Mouse (Mus musculus) limb, embryonic 15.5 days (tissue): ENCODE results near the gene Rpl15. TPM values are rescaled to one million over a fixed set of nuclear protein-coding genes. Genes with fewer than 3 reads are reported as not detected.
"Not testable (repeated sequence)": the region's sequence is repeated elsewhere in the genome, so short reads cannot be mapped to it uniquely, and the experiment has no call there.

Source experiments
- ATAC-seq: fragments of 200-750 bp; cut with Nextera tagmentation; 2 replicates; pipeline ENCODE4 v1.8.0; 2017; ENCODE audit warnings: low read depth, moderate TSS enrichment; ENCODE audit not compliant: insufficient number of reproducible peaks, low FRiP score, low TSS enrichment
- H3K27ac ChIP-seq: fragments of 300-500 bp; sonication (generic); 2 replicates; pipeline ENCODE4 v1.5.1; 2015; ENCODE audit warnings: moderate library complexity, mild to moderate bottlenecking, inconsistent platforms
- H3K27me3 ChIP-seq: fragments of 300-500 bp; sonication (generic); 2 replicates; pipeline ENCODE4 v1.6.1; 2015; ENCODE audit warnings: inconsistent platforms
- H3K36me3 ChIP-seq: fragments of 300-500 bp; sonication (generic); 2 replicates; pipeline ENCODE4 v1.6.1; 2015; ENCODE audit warnings: inconsistent platforms
- H3K4me1 ChIP-seq: fragments of 300-500 bp; sonication (generic); 2 replicates; pipeline ENCODE4 v1.6.1; 2015; ENCODE audit warnings: inconsistent platforms
- H3K4me2 ChIP-seq: fragments of 300-500 bp; sonication (generic); 2 replicates; pipeline ENCODE4 v1.6.1; 2015; ENCODE audit warnings: mild to moderate bottlenecking, inconsistent platforms
- H3K4me3 ChIP-seq: fragments of 300-500 bp; sonication (generic); 2 replicates; pipeline ENCODE4 v1.5.1; 2015; ENCODE audit warnings: mild to moderate bottlenecking, inconsistent platforms
- H3K9ac ChIP-seq: fragments of 300-500 bp; sonication (generic); 2 replicates; pipeline ENCODE4 v1.6.1; 2015; ENCODE audit warnings: inconsistent platforms
- H3K9me3 ChIP-seq: fragments of 300-500 bp; sonication (generic); 2 replicates; pipeline ENCODE4 v1.6.1; 2016; ENCODE audit warnings: inconsistent platforms
- WGBS: fragments of 180-500 bp; shearing (Covaris S2); methylation state at CpG from one replicate; pipeline ENCODE4 v1.1.7; 2015; 5-methylcytosine and 5-hydroxymethylcytosine counted together
- polyA plus RNA-seq: library from polyadenylated mRNA; unstranded; fragments of >200 nt; fragmentation: Nextera tagmentation; extraction: Ambion mirVana; gene quantifications from 2 replicates; pipeline ENCODE4 v1.2.1, GENCODE M21; 2015

The Rpl15 gene
- polyA plus RNA-seq, 1 experiment from 2014 or later = 405 TPM

DNA sequence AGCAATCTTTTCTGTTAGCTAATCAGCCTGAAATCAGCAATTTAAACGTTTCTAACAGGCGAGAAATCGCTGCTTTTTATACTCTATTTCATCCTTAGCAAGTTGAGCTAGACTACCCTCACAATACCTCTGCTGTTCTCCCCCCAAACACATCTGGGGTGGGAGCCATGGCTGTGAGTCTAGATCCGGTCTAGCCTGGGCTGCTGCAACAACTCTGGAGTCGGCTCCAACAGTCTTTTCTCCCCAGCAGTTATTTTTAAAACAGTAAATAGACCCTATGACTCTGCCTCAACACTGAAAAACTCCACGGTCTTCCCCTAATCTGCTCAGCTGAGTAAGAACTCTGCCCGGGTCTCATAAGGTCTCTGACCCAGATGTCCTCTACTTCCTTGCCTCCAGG is 31.1 kb downstream of the Rpl15 start:
- Histone ChIP-seq H3K27me3 (no peaks in the 10 kb centered on the region), H3K4me1 (0 out of 2 replicates have a peak, but pooled peaks cover 6% of the 10 kb centered on the region), H3K9ac (no peak overlapping the region), H3K4me3 (no peak overlapping the region), H3K27ac (no peak overlapping the region), H3K9me3 (no peaks in the 10 kb centered on the region), H3K36me3 (no peaks in the 10 kb centered on the region), H3K4me2 (no peak overlapping the region)
- ATAC-seq = no peak
- 67% methylated on average over 7 of the region's 7 CpGs for WGBS

DNA sequence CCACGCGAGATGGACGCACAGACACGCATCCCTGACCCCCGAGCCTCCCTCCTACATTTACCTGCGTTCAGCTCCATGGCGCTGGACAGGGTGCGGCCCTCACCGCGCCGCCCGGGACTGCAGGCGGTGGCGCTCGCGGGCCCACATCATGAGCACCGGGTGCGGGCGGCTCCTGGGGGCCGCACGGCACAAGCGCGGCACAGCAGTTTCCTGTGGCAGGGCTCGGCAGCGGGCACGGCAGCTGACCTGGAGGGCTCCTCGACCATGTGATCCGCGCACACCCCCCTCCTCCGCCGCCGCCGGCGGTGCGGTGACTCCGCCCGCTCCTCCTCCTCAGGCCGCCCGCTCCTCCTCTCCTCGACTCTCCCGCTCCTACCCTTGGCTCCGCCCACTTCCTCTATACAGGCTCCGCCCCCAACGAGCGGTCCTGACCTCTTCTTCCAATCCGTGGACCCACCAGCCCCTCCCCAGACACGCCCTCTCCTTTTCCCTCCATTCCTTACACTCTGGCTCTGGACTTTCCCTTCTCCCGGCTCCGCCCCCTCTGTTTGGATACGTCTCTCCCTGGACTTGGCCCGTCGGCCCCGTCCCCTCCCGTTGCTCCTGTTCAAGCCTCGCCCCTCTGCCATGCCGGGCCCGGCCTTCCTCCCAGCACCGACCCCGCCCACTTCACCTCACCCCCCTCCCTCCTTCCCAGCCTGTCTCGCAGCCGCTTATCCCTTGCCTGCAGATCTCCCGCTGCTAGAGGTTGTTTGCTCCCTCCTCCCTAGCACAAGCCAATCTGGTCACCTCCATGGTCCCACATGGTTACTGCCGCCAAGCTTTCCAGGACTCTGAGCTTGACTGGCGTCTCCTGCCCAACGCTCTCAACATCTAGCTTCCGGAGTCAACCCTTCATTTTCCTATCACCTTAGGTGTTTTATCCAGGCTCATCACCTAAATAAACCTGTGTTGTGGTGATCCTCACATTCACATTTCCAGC is 32.1 kb downstream of the Rpl15 start, which contains the start of gene Nr1d2:
Gene Nr1d2 (minus strand): TSS at position 378 of the 982 bp plus-strand sequence.
- peak within 1 kb of the TSS; percentile 86 for H3K27ac ChIP-seq
- ATAC-seq = peak; percentile 92
- peak within 1 kb of the TSS; percentile 54 for H3K9ac ChIP-seq
- 0 out of 2 replicates have a peak, but pooled peaks cover 6% of the 10 kb centered on the region for H3K4me1 ChIP-seq
- WGBS = 1% methylated on average over 55 of the region's 66 CpGs
- H3K36me3 ChIP-seq = no peaks in the 10 kb centered on the region
- H3K4me2 ChIP-seq = peak within 1 kb of the TSS; percentile 85
- no peaks in the 10 kb centered on the region for H3K27me3 ChIP-seq
- no peaks in the 10 kb centered on the region for H3K9me3 ChIP-seq
- peak within 1 kb of the TSS; percentile 91 for H3K4me3 ChIP-seq

DNA sequence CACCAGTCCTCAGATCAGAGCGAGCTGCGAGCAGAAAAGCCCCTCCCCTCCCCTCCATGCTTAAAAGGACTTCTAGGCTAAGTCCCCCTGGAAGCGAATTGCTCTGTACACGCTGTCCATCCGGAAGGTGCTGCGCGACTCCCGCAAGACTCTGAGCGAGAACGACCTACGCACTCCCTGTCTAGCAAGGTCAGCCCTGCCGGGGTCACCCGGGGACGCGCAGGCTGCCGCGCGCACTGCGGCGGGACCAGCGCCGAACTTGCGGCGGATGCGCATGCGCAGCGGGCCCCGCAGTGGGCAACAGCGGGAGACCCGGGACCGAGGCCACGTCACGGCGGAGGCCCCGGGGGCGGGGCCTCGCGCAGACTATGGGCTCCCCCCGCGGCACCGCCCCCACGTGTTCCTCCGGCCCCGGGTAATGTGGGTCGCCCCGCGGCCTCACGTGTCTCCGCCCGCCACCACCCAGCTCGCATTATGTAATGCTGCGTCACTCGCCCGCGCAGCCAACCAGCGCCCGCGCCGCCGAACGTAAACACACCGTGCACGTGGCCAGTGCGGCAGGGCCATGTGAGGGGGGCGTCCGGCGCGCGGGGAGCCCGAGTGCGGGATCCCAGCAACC is 33.0 kb downstream of the Rpl15 start:
- ATAC-seq = peak; percentile 92
- Histone ChIP-seq H3K27me3 (no peaks in the 10 kb centered on the region), H3K4me3 (peak overlapping the region; percentile 91), H3K36me3 (no peaks in the 10 kb centered on the region), H3K4me1 (0 out of 2 replicates have a peak, but pooled peaks cover 6% of the 10 kb centered on the region), H3K9me3 (no peaks in the 10 kb centered on the region), H3K9ac (peak overlapping the region; percentile 54), H3K4me2 (peak overlapping the region; percentile 85), H3K27ac (peak overlapping the region; percentile 86)
- whole genome bisulfite sequencing = under 1% methylated on average over 71 of the region's 71 CpGs

DNA sequence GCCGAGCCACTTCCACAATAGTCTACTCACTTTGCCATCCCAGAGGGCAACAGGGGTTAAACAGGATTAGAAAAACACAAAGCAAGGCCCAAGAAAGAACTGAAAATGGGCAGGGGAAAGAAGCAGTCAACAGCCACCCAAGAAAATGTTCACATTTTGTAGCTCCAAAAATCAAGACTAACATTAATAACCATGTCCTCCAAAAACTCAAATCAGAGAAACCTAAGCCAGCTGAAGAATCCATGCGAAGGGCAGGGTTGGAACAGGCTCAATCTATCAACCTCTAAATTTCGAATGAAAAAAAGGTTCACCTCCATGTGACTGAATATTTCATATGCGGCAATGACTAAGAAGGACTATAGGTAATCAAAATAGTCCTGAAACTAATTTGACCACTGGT is 33.8 kb downstream of the Rpl15 start:
- Histone ChIP-seq H3K27me3 (no peaks in the 10 kb centered on the region), H3K4me2 (peak overlapping the region; percentile 50), H3K4me1 (0 out of 2 replicates have a peak, but pooled peaks cover 6% of the 10 kb centered on the region), H3K27ac (no peak overlapping the region), H3K36me3 (no peaks in the 10 kb centered on the region), H3K4me3 (peak overlapping the region; percentile 91), H3K9me3 (no peaks in the 10 kb centered on the region), H3K9ac (no peak overlapping the region)
- WGBS = 68% methylated on average over 4 of the region's 4 CpGs
- ATAC-seq = no peak

DNA sequence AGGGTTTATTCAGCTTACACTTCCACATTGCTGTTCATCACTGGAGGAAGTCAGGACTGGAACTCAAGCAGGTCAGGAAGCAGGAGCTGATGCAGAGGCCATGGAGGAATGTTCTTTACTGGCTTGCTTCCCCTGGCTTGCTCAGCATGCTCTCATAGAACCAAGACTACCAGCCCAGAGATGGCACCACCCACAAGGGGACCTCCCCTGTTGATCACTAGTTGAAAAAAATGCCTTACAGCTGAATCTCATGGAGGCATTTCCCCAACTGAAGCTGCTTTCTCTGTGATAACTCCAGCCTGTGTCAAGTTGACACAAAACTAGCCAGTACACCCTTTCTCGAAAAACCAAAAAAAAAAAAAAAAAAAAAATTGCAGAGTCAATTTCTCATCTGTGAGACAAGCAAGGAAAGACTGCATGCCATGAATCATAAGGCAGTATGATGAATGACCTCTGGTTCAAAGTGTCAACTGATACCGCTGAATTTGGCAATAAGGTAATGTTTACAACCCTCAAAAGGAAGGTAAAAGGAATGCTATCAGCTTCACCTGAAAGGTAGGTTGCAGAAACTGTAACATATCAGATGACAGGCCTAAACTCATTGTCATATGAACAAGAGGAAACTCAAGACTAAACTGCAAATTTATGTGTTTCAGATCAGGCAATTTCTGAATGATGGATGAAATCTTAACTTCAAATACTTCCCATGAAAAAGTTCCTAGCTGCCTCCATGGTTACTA is 34.5 kb downstream of the Rpl15 start:
- not testable (repeated sequence) for H3K4me3 ChIP-seq, H3K9ac ChIP-seq, H3K27me3 ChIP-seq, H3K27ac ChIP-seq, ATAC-seq, H3K4me2 ChIP-seq, H3K36me3 ChIP-seq, H3K4me1 ChIP-seq, H3K9me3 ChIP-seq
- WGBS = 88% methylated on average over 2 of the region's 2 CpGs

DNA sequence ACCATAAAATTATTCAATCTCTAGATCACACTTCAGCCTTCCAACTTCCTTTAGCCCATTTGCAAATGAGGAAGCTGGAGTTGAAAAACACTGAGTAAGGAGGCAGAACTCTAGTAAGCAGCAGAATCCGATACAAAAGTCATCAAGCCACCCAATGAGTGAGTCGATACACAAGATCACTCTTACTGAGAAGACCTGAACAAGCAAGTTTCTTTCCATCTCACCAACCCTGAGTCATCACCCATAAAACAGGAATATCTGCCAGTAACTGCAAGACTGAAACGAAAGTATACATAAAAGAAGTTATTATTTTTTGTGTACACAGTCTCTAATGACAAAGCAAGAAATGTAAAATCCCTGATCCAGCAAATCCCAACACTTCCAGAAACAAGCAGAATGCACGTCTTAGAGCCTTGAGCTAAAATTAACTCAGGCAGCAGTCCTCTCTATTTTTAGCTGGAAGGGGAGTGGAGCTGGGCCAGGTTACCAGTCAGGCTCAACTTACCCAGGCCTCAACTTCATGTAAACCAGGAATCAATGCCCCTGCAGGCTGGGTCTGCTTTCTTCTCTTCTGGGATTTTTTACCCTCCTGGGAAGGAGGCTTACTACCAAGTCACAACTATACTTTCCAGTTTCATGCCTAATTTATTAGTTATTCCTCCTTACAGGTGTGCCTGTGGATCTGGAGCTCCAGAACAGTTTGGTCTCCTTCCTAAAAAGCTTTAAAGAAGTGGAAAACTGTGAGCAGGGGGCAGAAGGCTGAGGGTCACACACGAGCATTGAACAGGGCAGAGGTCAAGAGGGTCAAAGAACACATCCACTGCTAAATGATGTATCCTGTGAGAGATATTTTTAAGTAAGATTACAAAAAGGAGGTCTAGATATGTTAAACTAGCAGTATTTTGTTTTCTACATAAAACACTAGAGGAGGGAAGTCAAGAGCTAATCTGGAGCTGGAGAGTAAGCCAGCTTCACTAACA is 36.9 kb downstream of the Rpl15 start:
- Histone ChIP-seq H3K9ac (no peak overlapping the region), H3K36me3 (no peaks in the 10 kb centered on the region), H3K27ac (peak overlapping the region; percentile 69), H3K4me3 (no peak overlapping the region), H3K4me1 (0 out of 2 replicates have a peak, but pooled peaks cover 3% of the 10 kb centered on the region), H3K9me3 (no peaks in the 10 kb centered on the region), H3K4me2 (no peak overlapping the region), H3K27me3 (no peaks in the 10 kb centered on the region)
- no peak for ATAC-seq
- 44% methylated on average over 5 of the region's 5 CpGs for WGBS

DNA sequence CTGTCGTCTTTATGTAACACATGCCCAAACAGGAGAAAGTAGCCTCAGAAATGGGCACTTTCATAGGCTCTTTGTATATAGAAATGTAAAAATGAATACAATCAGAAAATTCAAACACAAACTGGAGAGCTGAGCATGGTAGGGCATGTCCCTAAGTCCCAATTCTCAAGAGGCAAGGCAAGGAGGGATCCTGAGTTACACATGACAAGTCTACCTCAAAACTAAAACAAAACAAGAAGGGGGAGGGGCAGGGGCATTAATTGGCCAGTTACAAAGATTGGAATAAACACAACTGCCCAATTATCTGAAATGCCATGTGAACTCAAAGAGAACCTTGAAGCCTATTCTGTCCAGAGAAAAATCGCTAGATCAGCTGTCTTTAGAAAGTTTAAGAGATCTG is 38.1 kb downstream of the Rpl15 start:
- ATAC-seq = no peak
- H3K9me3 ChIP-seq = no peaks in the 10 kb centered on the region

DNA sequence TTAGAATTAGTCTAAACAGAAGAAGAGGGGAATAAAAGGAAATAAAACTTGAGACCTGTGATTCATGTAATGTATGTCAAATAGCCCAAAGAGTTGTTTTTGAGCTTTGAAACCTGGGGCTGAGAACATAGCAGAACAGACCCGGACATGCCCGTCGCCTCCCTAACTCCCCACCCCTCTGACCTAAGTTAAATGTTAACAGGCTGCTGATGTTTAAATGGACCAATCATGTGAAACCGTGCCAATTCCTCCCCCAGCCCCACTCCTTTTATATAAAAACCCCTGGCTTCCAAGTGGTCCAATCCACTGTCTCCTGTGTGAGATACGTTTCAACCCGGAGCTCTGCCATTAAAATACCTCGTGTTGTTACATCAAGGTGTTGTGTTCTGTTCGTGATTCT is 39.3 kb downstream of the Rpl15 start:
- ATAC-seq = not testable (repeated sequence)
- 91% methylated on average over 8 of the region's 8 CpGs for WGBS

More for the DNA sequence above, 38.1 kb downstream of the Rpl15 start:
- no peaks in the 10 kb centered on the region for H3K36me3 ChIP-seq
- no peak overlapping the region for H3K4me3 ChIP-seq
- H3K4me2 ChIP-seq = no peak overlapping the region
- no peaks in the 10 kb centered on the region for H3K27me3 ChIP-seq
- no peak overlapping the region for H3K9ac ChIP-seq
- 0 out of 2 replicates have a peak, but pooled peaks cover 3% of the 10 kb centered on the region for H3K4me1 ChIP-seq
- WGBS = 78% methylated on average over 2 of the region's 2 CpGs
- H3K27ac ChIP-seq = no peak overlapping the region

DNA sequence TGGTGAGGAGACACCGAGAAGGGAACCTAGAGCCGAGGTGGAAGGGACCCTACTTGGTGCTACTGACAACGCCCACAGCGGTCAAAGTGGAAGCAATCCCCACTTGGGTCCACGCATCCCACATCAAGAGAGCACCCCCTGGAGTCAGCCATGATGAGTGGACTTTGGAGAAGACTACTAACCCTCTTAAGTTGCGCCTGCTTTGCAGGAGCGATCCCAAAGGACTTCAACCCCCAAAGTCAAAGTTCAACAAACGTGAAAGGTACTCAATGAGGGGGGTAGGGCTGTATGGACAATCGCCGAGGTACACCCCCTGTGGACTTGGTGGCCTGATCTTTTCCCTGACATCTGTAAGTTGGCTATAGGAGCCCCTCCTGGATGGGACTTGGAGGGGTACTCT is 41.4 kb downstream of the Rpl15 start:
- H3K4me1 ChIP-seq, H3K9me3 ChIP-seq, H3K27me3 ChIP-seq, H3K27ac ChIP-seq, ATAC-seq, H3K36me3 ChIP-seq, H3K4me2 ChIP-seq, H3K9ac ChIP-seq, H3K4me3 ChIP-seq: not testable (repeated sequence)
- 94% methylated on average over 10 of the region's 10 CpGs for WGBS

More for the DNA sequence above, 39.3 kb downstream of the Rpl15 start:
- not testable (repeated sequence) for H3K27me3 ChIP-seq, H3K4me3 ChIP-seq, H3K4me2 ChIP-seq, H3K9me3 ChIP-seq, H3K9ac ChIP-seq, H3K36me3 ChIP-seq, H3K27ac ChIP-seq, H3K4me1 ChIP-seq

DNA sequence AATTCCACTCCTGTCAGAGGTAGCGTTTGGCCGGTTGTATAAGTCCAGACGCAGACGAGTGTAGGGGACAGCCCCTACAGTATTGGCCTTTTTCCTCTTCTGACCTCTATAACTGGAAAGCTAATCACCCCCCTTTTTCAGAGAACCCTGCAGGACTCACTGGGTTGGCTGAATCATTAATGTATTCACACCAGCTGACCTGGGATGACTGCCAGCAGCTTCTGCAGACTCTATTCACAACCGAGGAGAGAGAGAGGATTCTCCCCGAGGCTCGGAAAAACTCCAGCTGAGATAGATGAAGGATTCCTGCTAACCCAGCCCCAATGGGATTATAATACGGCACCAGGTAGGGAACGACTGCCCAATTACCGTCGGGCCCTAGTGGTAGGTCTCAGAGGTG is 45.0 kb downstream of the Rpl15 start:
- H3K4me1 ChIP-seq, H3K9ac ChIP-seq, H3K4me2 ChIP-seq, H3K27me3 ChIP-seq, ATAC-seq, H3K9me3 ChIP-seq, H3K4me3 ChIP-seq, H3K27ac ChIP-seq, H3K36me3 ChIP-seq: not testable (repeated sequence)
- WGBS = 70% methylated on average over 11 of the region's 11 CpGs

DNA sequence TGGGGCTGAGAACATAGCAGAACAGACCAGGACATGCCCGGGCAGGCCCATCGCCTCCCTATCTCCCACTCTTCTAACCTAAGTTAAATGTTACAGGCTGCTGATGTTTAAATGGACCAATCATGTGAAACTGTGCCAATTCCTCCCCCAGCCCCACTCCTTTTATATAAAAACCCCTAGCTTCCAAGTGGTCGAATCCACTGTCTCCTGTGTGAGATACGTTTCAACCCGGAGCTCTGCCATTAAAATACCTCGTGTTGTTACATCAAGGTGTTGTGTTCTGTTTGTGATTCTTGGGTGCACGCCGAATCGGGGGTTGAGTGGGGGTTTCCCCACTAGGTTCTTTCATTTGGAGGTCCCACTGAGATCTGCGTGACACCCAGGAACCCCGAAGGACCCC is 45.8 kb downstream of the Rpl15 start:
- H3K4me3 ChIP-seq, H3K9me3 ChIP-seq, H3K27ac ChIP-seq, H3K9ac ChIP-seq, H3K36me3 ChIP-seq, H3K27me3 ChIP-seq, H3K4me2 ChIP-seq, H3K4me1 ChIP-seq, ATAC-seq: not testable (repeated sequence)
- WGBS = 92% methylated on average over 11 of the region's 11 CpGs
